Mouse (Mus musculus): ENCODE results near the gene Zfp81. TPM values are rescaled to one million over a fixed set of nuclear protein-coding genes. Genes with fewer than 3 reads are reported as not detected.

Zfp81 gene
- 8.5 TPM for polyA plus RNA-seq (2014; fragmentation: Illumina TruSeq; extraction: RNeasy Lipid Tissue Mini Kit (QIAGEN cat#74804); ENCODE audit: low read depth, low replicate concordance)

DNA sequence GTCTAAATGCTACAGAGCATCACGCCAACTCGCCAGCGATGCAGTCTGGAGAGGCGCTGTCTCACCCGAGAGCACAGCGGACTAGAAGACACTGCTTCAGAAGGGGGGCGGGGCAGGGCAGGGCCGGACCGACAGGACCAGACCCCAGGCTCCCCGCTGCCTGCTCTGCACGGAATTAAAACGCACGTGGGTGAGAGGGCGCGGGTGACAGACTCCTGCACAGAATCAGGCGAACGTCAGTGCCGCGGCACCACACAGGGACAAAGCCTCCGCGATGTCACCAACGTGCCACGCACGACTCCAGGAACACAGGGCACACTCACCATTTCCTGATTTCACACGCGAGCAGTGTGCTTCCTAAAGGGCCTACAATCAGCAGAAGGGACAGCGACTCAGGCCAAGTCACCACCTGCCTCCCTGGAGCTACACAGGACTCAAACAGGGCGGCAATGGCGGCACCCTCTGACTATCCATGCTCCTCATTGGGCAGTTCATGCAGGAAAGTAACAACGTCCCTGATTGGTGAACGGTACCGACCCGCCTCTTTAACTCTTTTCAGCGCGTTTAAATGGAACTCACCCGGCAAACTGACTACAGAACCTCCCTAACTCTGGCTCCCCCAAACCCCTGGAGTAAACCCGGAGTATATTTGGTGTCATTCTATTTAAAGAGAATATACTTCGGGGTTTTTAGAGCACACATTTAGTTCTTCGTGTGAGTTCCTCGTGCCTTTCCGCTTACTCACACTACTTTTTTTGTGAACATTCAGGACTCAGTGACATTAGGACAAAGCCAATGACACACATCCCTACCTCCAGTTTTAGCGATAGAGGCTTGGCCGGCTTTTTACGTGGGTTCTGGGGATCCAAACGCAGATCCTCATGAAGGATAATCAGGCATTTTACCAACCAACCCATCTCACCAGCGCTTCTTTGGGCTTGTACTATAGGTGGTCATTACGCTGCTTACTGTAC lies at the start of gene Zfp81:
Gene Zfp81, minus strand, starts transcription at position 468 of the 974 bp plus-strand sequence.

DNA sequence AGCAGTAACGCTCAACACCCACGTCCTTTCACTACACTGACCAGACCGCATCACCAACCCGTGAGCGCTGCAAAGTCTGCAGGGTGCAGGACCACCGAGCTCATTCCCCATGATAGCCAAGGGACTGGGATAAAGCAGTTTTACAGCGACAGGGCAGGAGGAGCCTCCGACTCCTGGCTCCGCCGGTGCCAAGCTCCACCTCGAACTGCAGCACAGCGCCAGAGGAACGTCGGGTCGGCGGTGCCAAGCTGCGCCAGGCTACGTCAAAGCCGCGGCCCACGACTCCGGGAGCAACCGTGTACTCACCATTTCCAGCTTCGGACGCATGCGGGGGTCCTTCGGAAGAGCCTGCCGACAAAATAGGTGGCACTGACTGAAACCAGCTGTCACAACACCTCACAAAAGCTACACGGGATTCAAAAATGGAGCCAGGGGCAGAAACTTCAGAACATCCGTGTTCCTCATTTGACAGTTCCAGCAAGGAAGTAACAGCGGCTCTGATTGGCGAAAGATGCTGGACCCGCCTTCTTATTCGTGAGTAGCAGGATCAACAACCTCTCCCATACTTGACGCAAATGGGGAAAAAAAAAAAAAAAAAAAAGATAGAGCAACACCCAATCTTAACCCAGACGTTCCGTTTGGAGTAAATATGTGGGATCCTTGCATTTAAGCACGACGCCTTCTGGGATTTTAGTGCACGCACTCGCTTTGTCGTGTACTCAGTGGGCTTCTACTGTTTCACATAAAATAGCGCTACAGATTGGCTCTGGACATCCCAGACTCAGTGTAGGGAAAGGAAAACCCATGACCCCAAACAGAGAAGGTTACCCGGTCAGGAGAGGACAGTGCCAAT lies 35.7 kb upstream of the Zfp81 start, which contains the start of gene Zfp101:
Gene Zfp101, minus strand, starts transcription at position 460 of the 853 bp plus-strand sequence.

DNA sequence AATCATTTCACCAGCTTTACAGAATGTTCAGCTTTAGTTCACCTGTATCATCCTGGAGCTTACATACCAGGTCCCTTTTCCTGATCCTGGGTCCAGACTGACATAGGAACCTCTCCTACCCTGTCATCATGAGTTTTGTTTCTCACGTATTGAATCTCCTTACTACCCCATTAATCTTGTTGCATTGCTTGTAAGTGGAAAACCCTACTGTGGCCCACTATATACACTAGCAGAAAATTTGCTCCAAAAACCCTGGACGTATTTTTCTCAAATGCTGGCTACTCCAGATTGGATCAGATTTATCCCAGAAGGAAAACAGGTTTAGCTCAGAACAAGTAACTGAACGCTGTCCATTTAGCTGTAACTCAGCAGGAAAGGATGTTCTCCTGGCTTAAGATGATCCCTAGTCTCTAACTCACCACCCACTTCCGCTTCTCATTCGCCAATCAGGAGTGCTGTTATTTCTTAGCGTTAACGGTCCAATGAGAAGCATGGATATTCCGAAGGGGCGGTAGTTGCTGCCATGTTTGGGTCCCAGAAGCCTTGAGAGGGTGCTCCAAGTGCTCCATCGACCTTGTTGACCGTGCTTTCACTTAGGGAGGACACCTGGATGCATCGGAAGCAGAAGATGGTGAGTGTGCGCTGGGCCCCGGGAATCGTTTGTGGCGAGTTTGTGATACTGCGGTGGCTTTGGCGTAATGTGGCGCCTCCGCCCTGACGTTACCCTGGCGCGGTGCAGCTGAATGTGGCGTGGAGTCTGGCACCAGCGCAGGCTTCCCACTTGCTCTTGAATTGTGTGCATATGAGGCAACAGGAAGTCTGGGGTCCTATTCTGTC lies 69.4 kb downstream of the Zfp81 start, which contains the start of gene Zfp955b:
Gene Zfp955b, plus strand, starts transcription at position 506 of the 837 bp plus-strand sequence.

Other genes starting within 250 kb of the Zfp81 start
- gene Morc2b, start 219.2 kb downstream of the Zfp81 start, polyA plus RNA-seq (2014; fragmentation: Illumina TruSeq; extraction: RNeasy Lipid Tissue Mini Kit (QIAGEN cat#74804); ENCODE audit: low read depth, low replicate concordance): not detected
- gene Olfr55, start 190.4 kb downstream of the Zfp81 start, polyA plus RNA-seq (2014; fragmentation: Illumina TruSeq; extraction: RNeasy Lipid Tissue Mini Kit (QIAGEN cat#74804); ENCODE audit: low read depth, low replicate concordance): not detected
- not detected for gene Olfr239, start 167.6 kb downstream of the Zfp81 start, polyA plus RNA-seq (2014; fragmentation: Illumina TruSeq; extraction: RNeasy Lipid Tissue Mini Kit (QIAGEN cat#74804); ENCODE audit: low read depth, low replicate concordance)
- not detected for gene Olfr1564, start 137.2 kb downstream of the Zfp81 start, polyA plus RNA-seq (2014; fragmentation: Illumina TruSeq; extraction: RNeasy Lipid Tissue Mini Kit (QIAGEN cat#74804); ENCODE audit: low read depth, low replicate concordance)
- 13.7 TPM for gene Zfp955a, start 103.7 kb downstream of the Zfp81 start, polyA plus RNA-seq (2014; fragmentation: Illumina TruSeq; extraction: RNeasy Lipid Tissue Mini Kit (QIAGEN cat#74804); ENCODE audit: low read depth, low replicate concordance)
- not detected for gene Olfr63, start 94.2 kb downstream of the Zfp81 start, polyA plus RNA-seq (2014; fragmentation: Illumina TruSeq; extraction: RNeasy Lipid Tissue Mini Kit (QIAGEN cat#74804); ENCODE audit: low read depth, low replicate concordance)
- gene Zfp955b, start 69.3 kb downstream of the Zfp81 start, polyA plus RNA-seq (2014; fragmentation: Illumina TruSeq; extraction: RNeasy Lipid Tissue Mini Kit (QIAGEN cat#74804); ENCODE audit: low read depth, low replicate concordance): 7.9 TPM
- gene Zfp101, start 35.8 kb upstream of the Zfp81 start, polyA plus RNA-seq (2014; fragmentation: Illumina TruSeq; extraction: RNeasy Lipid Tissue Mini Kit (QIAGEN cat#74804); ENCODE audit: low read depth, low replicate concordance): 14.7 TPM
- not detected for gene Actl9, start 74.0 kb upstream of the Zfp81 start, polyA plus RNA-seq (2014; fragmentation: Illumina TruSeq; extraction: RNeasy Lipid Tissue Mini Kit (QIAGEN cat#74804); ENCODE audit: low read depth, low replicate concordance)
- gene Adamts10, start 165.3 kb upstream of the Zfp81 start, polyA plus RNA-seq (2014; fragmentation: Illumina TruSeq; extraction: RNeasy Lipid Tissue Mini Kit (QIAGEN cat#74804); ENCODE audit: low read depth, low replicate concordance): 0.95 TPM
- gene Myo1f, start 196.8 kb upstream of the Zfp81 start, polyA plus RNA-seq (2014; fragmentation: Illumina TruSeq; extraction: RNeasy Lipid Tissue Mini Kit (QIAGEN cat#74804); ENCODE audit: low read depth, low replicate concordance): 0.16 TPM

All from liver, adult 10 weeks (tissue).